Mouse (Mus musculus) layer of hippocampus, adult 11-12 months (tissue): ENCODE results near the gene Dnah8.
A peak's percentile ranks its signal among the peaks of the same experiment; 100 is the strongest.
"Not testable (repeated sequence)": the region's sequence is repeated elsewhere in the genome, so short reads cannot be mapped to it uniquely, and the experiment has no call there.

ENCODE experiments used
- DNase-seq: peaks from one replicate; pipeline ENCODE4 v3.0.0; 2022; ENCODE audit warnings: low spot score

Gene Dnah8

DNA sequence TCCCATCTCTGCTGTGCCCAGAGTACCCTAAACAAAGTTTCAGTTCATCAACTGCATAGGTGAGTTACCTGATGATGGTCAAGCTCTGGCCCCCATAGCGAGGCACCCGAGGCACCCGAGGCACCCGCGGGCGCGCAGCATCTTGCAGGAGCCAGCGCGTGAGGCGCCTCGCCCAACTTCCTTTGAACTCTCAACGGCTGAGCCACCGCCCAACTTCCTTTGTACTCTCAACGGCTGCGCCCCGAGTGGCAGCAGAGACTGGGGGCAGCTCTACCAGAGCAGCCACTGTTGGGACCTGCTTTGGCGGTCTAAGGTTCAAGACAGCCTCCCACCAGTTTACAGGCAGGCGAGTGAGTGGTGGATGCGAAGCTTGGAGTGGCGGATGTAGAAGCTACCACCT lies at the start of gene Dnah8:
Dnah8 (plus strand) TSS at position 223 of the 400 bp plus-strand sequence.
- DNase-seq = not testable (repeated sequence)

DNA sequence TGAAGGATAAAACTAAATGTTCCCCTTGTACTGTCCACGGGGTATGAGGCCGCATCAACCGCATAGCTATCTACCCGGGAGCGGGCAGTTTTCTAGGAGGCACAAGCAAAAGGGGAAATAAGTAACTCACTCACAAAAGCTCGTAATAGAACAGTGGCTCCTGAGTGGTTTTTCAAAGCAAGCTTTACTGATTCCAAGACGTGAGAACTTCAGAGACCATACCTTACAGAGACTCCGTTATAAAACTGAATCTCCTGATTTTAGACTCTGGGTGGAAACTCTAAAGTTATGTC lies 49.4 kb upstream of the Dnah8 start:
- no peak for DNase-seq

DNA sequence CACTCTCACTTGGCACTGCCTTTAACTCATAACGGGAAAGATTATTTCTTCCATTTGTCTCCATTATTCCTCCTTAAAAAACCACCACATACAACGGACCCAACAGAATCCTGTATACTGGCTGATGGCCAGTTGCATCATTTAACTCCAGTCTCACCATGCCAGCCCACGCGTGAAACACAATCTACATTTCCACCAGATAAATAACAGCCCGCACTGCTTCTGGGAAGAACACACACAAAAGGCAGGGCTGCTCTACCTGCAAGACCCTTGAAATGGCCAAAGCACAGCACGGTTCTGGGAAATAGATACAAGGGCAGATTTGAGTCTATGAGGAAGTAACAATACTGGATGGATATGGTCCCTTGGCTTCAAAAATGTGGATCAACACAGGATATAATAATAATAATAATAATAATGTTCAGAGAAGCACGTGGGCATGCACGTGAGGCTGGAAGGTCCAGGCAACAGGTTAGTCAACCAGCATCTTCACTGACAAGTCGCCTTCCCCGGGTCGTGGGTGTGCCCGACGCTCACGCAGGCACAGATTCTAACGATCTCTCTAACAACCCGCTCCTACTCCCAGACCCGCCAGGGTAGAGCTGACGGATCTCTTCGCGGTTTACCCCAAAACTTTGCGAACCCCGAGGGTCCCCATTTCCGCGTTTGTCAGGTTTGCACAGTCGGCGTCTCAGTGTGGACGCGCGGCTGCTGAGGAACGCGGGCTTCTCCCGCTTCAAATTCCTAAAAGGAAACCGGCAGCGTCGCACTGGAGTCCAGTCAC lies 48.8 kb upstream of the Dnah8 start:
- peak; percentile 59 for DNase-seq

- peak; percentile 97 for DNase-seq
These were observed 48.0 kb upstream of the Dnah8 start, which contains the start of gene Btbd9 for GRCm38 (mm10) chr17:30575941-30576773. Gene Btbd9 (minus strand): TSS chr17:30576488.

GRCm38 (mm10) chr17:30576946-30577345 lies 47.2 kb upstream of the Dnah8 start:
- DNase-seq = no peak

DNA sequence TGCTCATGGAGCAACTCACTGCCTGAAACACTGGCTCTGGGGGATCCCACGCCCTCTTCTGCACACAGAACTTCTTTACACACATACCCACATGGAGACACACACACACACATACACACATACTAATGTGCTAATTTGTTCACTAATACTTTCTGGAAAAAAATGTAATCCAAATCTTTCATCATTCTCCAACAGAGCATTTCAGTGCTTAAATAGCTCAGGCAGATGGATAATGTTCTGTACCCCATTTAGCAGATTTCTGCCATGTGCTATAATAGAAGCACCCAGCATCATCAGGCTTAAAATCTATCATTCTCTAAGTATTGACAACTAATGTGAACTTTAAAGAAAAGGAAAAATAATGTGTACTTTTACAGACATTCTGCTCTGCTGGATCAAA lies 43.4 kb upstream of the Dnah8 start:
- DNase-seq = peak; percentile 60

DNA sequence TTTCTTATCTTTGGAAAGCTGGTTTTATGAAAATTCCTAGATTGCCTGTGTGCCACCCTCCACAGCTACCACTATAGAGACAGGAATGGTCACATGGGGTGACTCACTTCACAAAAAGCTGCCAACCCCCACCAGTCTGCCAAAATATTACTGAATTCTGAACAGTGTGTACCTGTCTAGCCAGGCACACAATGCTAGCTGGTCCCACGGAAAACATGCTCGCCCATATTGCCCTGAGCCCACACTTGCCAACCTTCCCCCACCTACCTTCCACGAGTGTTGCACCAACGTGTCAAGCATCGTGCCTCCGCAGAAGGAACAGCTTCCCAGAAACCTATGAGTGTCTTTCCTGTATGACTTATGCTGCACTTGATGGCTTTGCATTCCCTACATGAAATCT lies 43.0 kb upstream of the Dnah8 start:
- peak; percentile 92 for DNase-seq

DNA sequence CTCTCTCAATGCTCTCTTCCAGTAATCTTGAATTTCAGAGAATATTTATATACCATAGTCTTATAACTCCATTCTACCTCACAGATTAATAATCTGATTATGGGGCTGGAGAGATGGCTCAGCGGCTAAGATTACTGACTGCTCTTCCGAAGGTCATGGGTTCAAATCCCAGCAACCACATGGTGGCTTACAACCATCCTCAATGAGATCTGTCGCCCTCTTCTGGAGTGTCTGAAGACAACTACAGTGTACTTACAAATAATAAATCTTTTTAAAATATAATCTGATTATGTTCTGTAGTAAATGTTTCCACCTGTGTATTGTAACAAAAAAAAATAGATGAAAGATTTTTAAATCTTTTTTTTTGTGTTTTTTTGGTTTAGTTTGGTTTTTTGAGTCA lies 41.8 kb upstream of the Dnah8 start:
- no peak for DNase-seq

GRCm38 (mm10) chr17:30583258-30584001 lies 40.7 kb upstream of the Dnah8 start:
- DNase-seq = peak; percentile 66

DNA sequence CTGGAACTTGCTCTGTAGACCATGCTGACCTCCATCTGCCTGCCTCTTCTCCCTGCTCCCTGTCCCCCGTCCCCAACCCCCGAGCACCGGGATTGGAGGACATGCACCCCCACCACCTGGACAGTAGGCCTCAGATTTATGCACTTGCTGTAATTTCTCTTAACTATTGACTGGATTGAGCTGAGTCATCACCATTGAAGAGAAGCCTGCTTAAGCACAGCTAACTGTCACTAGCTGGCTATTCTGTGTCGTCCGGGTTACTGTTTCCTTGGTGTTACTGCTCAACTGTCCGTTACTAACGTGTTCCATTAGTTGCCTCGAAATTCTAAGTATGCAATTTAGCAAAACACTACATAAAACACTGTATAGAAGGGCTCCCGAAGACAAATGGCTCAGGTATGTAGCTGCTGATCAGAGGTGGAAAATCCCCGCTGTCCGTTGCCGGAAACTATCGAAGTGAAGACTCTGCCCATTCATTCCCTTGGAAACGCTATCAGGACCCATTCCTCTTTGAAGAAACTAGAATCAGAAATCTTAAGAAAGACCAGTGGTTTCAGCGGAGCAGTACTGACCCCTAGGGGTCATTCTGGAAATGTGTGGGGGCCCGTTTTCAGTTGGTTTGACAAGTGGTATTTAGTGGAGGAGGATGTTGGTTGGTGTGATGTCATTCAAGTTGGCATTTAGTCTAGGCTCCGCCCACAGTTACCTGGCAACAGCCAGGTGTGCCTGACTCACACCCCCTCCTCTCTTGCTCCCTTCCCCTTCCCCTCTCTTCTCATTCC lies 33.5 kb upstream of the Dnah8 start:
- peak; percentile 77 for DNase-seq

- no peak for DNase-seq
These were observed 29.7 kb upstream of the Dnah8 start for GRCm38 (mm10) chr17:30594407-30594806.

GRCm38 (mm10) chr17:30594846-30595245 lies 29.3 kb upstream of the Dnah8 start:
- DNase-seq = no peak

GRCm38 (mm10) chr17:30597786-30598185 lies 26.4 kb upstream of the Dnah8 start:
- DNase-seq = no peak

DNA sequence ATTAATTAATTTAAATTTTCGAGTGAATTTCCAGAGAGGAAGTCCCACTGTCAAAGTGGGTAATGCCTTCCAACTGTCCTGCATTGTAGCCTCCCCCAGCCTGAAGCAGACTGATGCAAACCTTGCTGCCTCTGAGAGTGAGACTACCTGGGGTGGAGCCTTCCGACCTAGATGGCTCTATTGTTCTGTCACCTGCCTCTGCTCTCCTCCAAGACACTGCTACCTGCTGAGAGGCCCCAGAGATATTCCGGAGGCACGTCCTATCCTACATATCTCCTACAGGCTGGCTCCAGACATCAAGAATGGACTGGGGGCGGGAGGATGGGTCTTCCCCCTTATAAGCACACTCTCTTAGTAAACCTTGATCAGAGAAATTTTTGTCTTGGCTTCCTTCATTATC lies 25.9 kb upstream of the Dnah8 start:
- no peak for DNase-seq

GRCm38 (mm10) chr17:30602175-30602574 lies 22.0 kb upstream of the Dnah8 start:
- no peak for DNase-seq

DNA sequence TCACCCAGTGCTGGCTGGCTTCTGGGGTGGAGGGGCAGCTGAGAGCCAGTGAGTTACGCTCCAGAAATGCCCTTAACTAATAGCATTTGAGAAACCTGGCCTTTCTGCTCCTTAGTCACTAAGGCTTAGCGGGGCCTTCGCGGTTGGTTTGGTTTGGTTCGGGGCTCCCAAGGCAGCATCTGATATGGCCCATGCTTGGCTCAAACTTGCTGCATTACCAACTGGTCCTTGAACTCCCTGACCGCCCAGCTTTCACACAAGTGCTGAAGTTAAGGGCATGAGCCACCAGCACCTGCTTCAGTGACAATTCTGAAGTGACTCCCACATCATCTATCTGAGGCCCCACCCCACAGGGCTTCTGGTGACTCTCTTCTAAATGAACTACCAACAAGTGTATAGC lies 19.9 kb upstream of the Dnah8 start:
- DNase-seq = no peak

GRCm38 (mm10) chr17:30605001-30605400 lies 19.2 kb upstream of the Dnah8 start:
- DNase-seq = no peak

DNA sequence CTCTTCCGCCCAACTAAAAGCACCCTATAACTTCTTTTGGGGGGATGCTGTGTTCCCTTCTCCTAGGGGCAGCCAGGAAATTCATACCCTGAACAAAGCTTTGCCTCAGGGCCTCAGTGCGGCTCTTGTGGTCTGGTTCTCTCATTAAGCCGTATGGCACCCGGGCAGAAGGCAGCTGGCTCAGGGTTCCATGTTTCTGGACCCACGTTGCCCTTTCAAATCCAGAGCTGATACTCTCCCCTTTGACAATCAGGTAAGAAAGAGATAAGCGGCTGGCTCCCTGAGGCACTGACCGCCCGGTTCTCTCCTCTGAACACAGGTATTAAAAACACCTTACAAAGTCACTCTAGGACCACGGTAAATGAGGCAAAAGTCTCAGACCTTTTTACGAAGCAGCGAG lies 17.9 kb upstream of the Dnah8 start:
- no peak for DNase-seq

GRCm38 (mm10) chr17:30606634-30607081 lies 17.5 kb upstream of the Dnah8 start:
- DNase-seq = no peak

DNA sequence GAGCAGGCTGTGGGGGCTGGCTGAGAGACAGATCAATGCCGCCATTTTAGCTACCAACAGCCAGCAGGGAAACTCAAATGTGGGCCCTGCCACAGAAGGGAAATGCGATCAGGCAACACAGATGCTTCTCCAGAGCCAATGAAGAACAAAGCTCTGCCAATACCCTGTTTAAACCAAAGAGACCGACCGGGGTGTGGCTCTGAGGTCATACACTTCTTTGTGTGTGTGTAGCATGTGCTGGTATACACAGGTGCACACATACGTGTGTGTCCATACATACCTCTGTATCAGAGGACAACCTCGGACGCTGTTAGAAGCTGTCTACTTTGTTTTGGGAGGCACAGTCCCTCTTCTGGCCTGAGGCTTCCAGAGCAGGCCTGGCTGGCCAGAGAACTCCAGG lies 16.8 kb upstream of the Dnah8 start:
- DNase-seq = no peak

- no peak for DNase-seq
These were observed 16.2 kb upstream of the Dnah8 start for GRCm38 (mm10) chr17:30607909-30608495.
